Mouse (Mus musculus) T-helper 17 cell (primary cell): Measurements from ENCODE around the gene Mif.
"Not testable (repeated sequence)": the region's sequence is repeated elsewhere in the genome, so short reads cannot be mapped to it uniquely, and the experiment has no call there.

Experiments used
- in situ Hi-C, 2 experiments: fragments of 300-600 bp; cut with MboI, MseI; formaldehyde crosslinking; loops; 1 replicate in 1 of 2; 2 replicates in 1 of 2; pipeline ENCODE4 v1.15.1; 2025; ENCODE audit warnings: high pct_unique_total_duplicates in 2 of 2

Gene Mif

DNA sequence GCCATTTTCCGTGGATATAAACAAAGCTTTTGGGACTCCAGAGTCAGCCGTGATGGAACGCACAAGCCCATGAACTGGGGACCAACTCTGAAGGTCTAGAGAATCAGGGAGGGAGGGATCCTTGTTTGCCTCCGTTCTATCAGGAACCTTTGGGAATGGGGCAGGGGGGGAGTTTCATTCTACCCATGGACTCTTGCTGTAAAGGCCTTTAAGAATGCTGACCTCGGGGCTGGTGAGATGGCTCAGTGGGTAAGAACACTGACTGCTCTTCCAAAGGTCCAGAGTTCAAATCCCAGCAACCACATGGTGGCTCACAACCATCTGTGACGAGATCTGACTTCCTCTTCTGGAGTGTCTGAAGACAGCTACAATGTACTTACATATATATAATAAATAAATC, 16.1 kb downstream of the Mif start:
- in situ Hi-C loops = not testable (repeated sequence)

DNA sequence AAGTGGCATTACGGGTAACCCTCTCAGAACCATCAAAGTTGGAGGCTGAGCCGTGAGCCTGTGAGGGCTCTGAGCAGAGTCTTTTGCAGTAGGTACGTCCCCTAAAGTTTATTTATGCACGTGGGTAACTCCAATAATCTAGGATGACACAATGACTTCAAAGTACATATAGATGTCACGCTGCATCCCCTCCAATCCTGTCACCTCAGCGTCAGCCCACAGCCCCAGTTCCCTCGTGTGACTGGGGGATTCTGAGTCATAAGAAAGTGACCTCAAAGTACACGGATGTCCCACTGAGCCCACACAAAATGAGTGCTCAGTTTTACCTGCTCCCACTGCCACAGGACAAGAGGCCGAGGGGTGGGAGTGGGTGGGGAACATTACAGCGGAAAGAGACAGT, 20.9 kb downstream of the Mif start:
- in situ Hi-C loops = loop anchor here in 1 of 2 experiments (10.0 kb wide), 1 partner anchor 1696 kb away; the partner anchor contains the start of gene Itgb2

DNA sequence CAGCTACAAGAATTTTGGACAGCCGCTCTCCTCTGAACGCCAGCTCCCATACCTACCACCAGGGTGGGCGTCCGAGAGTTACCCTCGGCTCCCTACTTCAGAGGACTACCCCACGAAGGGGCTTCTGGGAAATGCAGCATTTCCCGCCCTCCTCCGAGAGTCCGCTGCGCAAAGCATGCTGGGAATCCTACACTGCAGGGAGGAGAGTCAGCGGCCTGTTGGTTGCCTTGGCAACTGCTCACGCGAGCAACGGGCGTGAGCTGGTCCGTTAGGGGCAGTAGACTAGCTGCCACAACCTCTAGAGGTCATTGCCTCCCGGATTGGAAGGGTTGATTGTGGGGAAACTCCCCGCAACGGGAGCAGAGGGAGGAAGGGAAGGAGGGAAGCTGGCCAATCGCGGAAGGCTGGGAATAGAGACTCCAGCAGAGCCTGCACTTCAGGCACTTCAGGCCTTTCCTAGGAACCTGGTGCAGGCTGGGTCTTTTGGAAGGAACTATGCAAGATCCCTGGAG, 22.7 kb downstream of the Mif start, which contains the start of gene Gstt2:
Gene Gstt2, minus strand, starts transcription at position 177 of the 512 bp plus-strand sequence.
- in situ Hi-C loops = loop anchor here in 1 of 2 experiments (10.0 kb wide), 1 partner anchor 1697 kb away; the partner anchor contains the start of gene Itgb2

DNA sequence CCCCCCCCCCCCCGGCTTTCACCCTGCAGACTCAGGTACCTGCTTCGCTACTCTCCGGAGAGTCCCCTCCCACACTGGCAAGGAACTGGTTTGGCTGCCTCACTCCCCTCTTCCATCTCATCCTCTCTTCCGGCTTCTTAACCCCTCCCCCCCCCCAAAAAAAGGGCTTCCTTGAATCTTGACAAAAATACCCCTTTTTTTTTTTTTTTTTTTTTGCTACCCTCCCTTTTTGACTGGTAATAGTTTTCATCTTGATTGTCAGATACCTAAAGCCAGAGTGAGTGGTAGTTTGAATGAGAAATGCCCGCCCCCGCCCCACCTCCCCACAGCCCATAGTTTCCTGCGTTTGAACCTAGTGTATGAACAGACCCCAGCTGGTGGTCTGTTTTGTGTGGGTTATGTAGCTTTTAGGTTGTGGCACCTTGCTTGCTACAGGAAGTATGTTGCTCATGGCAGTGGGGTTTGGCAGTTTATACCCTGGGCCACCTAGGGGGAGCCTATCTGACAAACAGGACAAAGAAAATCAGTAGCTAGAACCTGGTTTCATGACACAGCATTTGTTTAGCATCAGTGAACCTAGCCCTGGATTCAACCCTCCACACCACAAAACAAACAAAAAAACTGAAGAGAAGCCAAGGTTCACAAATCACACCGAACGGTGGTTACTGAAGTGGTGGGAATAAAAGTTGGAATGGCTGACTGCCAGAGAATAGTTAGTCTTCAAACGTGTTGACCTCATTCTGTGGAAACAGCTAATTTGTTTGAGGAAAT, 24.1 kb downstream of the Mif start:
- in situ Hi-C loops = loop anchor here in 1 of 2 experiments (10.0 kb wide), 1 partner anchor 1699 kb away; the partner anchor contains the start of gene Itgb2

DNA sequence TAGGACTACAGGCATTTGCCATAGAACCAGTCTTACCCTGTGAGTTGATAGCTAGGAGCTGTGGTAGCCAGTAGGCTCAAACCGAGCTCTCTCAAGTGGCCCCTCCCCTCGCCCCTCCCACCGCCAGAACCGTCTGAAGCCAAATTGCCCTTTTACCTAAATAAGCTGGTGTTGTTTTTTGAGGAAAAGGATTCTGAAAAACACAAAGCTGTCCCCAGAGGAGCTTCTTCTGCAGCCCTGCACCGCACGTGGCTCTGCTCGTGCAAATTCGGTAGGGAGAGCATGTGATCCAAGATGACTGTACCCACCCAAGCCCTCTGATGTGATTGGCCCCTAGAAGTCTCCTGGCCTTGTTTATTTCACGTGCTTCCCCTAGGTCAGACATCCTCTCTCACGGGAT, 24.7 kb downstream of the Mif start:
- in situ Hi-C loops = loop anchor here in 1 of 2 experiments (10.0 kb wide), 1 partner anchor 1699 kb away; the partner anchor contains the start of gene Itgb2

DNA sequence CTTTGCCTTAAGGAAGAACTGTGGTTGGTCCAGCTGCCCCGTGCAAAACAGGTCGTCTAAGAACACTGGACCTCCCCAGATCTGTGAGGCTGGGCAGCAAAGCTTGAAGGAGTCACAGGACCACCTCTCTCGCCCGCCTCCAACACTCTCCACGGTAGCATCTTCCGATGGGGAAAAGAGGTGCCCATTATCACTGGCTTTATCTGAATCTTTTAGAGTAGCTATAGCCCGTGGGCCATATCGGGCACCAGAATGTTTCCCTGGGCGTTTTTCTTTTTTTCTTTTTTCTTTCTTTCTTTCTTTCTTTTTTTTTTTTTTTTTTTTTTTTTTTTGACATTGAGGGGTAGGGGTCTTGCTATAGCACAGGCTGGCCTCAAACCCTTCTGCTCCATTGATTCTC, 25.3 kb downstream of the Mif start:
- in situ Hi-C loops = loop anchor here in 1 of 2 experiments (10.0 kb wide), 1 partner anchor 1700 kb away; the partner anchor contains the start of gene Itgb2

DNA sequence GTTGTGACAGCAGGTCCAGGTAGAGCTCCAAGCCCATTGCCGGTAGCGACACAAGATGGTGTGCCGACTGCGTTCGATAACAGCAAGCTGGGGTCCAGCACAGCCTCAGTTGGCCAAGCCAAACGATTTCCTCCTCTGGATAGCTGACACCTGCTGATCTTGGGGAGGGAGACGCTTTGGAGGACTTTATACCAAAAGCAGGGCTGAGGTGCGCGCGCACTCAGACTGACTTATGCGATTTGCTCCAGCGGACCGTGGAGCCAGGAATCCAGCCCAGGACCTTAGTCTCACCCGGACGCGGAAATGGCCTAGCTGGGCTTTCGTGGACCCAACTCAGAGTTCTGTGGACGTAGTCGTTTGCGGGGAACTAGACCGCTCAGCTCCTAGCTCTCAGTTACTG, 25.8 kb downstream of the Mif start:
- in situ Hi-C loops = loop anchor here in 1 of 2 experiments (10.0 kb wide), 1 partner anchor 1701 kb away; the partner anchor contains the start of gene Itgb2

DNA sequence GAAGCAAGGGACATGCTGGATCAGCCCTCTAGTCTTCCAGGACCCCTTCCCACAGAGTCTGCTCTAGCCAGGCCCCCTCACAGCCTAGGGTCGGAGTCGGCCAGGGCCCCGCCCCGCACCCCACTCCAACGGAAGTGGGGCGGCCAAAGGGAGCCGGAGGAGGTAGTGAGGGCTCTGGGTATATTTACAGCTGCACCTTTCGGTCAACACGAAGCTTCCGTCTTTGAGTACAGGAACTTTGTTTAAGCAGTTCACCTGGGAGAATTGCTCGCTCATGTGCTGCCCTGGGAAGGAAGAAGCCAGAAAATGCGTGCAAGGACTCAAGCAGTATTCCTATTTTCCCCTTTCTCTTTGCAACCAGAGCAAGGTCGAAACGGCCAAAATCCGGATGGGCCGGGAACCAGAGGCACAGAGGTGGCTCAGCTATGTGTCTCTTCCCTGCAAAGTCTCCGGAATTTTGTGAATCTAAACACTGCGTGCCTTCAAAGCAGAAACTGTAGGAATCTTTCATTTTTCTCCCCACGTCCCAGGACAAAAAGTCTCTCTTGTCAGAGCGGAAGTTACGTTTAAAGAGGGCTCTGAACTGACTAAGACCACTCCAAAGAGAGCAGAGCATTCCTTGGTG, 26.5 kb downstream of the Mif start:
- in situ Hi-C loops = loop anchor here in 1 of 2 experiments (10.0 kb wide), 1 partner anchor 1701 kb away; the partner anchor contains the start of gene Itgb2

DNA sequence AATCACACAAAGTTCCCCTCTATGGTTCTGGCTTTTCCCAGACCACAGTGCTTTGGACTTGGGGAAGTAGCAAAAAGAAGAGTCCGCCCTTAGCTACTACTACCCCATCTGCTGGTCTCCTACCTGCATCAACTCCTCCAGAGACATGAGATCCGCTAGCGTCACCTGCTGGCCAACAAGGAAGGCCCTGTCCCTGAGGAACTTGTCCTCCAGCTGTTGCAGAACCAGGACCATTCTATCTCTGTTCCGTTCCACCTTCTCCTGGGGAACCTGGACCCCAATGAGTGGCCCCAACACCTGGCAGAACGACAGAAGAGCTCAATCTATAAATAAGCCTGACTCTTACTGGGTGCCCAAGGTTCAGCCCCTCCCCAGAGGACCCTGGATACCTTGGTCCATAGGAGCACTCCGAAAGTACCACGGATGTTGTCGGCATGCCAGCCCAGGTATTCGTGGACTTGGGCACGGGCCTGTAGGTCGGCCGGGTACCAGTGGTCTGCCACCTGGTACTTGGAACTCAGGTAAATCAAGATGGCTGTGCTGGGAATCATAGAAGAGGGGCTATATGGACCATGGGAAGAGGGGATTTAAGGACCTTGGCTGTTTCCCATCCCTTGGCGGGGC, 27.7 kb downstream of the Mif start:
- in situ Hi-C loops = loop anchor here in 1 of 2 experiments (10.0 kb wide), 1 partner anchor 1702 kb away; the partner anchor contains the start of gene Itgb2

DNA sequence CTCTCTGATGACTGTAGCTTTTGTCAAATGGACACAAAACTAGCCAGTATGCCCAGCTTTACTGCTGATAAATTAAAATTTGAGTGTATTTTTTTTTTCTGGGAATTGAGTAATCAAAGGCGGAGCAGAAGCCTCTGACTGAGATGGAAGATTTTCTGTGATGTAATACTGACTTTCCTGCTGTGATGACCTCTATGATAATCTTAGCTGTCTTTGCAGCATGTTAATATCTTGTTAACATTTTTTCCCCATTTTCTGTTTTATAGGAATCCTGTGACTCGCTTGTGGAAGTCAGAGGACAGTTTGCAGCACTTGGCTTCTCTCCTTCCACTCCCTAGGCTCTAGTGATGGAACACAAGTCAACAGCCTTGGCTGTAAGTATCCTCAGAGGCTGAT, 29.8 kb downstream of the Mif start:
- in situ Hi-C loops = loop anchor here in 1 of 2 experiments (10.0 kb wide), 1 partner anchor 1705 kb away; the partner anchor contains the start of gene Itgb2

DNA sequence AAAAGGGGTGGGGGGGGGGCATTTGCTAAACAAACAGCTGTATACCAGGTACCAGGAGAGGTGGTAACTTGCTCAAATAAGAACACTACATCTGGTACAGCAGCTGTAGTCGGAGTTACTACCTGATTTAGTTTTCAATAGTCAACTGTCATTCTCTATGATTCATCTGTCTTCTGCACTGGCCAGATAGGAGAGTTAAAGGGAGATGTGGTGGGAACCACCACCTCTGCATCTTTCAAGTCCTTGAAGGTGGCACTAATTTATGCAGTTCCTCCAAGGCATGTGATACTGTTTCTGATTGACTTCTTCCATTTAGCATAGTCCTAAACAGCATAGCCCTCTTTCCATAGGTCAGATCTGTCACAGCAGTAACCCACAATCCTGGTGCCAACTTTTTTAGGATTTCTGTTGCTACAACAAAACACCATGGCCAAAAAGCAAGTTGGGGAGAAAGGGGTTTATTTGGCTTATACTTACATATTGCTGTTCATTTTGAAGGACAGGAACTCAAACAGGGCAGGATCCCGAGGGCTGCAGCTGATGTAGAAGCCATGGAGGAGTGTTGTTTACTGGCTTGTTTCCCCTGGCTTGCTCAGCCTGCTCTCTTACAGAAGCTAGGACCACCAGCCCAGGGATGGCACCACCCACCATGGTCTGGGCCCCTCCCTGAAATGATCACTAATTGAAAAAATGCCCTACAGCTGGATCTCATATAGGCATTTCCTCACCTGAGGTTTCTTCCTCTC, 30.3 kb downstream of the Mif start:
- in situ Hi-C loops = loop anchor here (5.0 to 10.0 kb wide), 4 partner anchors 47 to 1705 kb away; partner anchors contain the start of genes Gm20441 (in 1 of the 2), Gstt3 (in 1 of the 2) and Itgb2 (in 1 of the 2)

DNA sequence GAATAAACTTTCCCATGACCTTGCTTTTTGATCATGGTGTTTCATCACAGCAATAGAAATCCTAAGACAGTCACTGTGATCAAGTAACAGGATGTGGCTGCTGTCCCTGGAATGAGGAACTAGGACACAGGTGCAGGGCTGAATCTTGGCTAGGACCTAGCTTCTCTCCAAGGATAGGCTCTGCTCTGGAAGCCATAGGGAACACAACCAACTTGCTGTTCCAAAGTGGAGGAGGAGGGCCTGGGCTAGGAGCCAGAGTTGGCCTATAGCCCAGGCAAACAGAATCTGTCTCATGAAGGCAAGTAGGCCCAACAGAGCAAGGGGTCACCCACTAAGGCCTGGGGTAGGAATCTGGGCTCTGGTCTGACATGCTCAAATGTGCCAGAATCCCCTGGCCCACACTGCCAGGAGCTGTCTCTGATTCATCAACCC, 31.5 kb downstream of the Mif start:
- in situ Hi-C loops = loop anchor here (5.0 to 10.0 kb wide), 3 partner anchors 46 to 774 kb away; partner anchors contain the start of genes Gm20441 (in 1 of the 2) and Gstt3 (in 1 of the 2)

DNA sequence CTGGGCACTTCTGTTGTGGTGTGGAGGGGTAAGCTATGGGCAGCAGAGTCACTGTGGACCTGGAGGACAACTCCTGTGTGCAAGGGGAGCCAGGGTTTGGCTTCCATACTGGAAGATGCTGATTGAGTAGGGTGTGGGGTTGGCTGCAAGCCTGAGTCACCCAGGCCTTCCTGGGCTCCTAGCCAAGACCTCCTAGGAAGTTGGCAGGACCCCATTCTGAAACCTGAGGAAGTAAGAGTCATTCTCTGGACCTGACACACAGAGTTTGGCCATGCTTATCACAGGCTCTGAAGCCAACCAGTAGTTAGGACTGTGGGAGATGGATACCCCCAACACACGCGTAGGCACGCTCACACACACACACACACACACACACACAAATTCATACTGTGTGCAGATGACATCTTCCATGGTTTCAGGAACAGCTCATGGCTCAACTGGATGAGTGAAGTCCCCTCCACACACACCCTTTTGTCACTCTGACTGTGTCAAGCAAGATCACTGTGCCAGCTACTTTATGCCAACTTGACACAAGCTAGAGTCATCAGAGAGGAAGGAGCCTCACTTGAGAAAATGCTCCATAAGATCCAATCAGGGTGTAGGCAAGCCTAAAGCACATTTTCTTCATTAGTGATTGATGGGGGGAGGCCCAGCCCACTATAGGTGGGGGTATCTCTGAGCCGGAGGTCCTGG, 32.2 kb downstream of the Mif start:
- in situ Hi-C loops = loop anchor here (5.0 to 10.0 kb wide), 3 partner anchors 46 to 773 kb away; partner anchors contain the start of genes Gm20441 (in 1 of the 2) and Gstt3 (in 1 of the 2)

DNA sequence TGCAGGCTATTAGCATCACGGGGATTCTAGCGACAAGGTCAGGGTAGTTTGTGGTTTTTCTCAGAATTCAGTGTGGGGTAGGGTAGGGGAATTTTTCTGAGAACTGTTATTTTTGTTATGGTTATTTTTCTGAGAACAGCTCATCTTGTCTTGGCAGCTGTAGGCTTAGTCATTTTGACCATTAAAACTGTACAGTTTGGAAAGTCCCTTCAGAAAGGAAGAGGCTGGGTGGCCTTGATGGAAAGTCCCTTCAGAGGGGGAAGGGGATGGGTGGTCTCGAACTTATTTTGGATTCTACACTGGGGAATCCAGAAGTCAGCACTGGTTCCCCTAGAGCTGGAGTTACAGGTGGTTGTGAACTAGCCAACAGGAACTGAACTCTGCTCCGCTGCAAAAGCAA, 35.5 kb downstream of the Mif start:
- in situ Hi-C loops = loop anchor here in 1 of 2 experiments (10.0 kb wide), 1 partner anchor 770 kb away; no protein-coding TSS in a partner anchor

DNA sequence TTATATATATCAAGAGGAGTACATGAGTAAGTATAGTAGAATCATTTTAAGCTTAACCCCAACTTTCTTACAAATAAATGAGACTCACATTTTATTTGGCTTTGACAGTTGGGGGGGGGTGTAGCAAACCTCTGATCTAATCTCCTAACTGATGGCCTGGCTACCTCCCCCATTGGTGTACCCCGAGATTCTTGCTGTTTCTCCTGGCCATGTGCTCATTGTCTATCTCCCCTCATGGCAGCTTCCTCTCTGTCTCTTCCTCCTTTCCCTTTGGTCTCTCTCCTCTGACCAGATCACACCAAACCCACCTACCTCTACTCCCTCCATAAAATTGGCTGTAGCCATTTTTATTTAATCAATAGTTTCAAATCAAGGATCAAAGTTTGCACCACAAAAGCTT, 36.3 kb downstream of the Mif start:
- in situ Hi-C loops = loop anchor here in 1 of 2 experiments (10.0 kb wide), 1 partner anchor 769 kb away; no protein-coding TSS in a partner anchor

DNA sequence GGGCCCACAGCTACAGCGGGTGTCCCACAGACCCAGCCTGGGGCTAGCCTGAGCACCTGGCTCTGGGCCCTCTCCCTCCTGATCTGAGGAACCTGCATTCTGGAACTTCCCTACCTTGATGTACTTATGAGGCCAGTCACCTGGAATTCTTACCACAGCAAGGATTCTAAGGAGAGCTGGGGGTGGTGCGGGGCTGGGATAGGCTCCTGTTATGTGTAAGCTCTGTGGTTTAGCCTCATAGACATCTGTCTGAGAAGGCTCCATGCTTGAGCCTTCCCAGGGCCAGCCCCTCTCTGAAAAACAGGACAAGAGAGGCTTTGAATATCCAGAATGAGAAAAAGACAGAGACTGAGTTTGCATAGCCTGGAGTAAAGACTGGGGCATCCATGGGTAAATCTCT, 37.6 kb downstream of the Mif start, which contains the start of gene Gstt4:
Gene Gstt4, minus strand, starts transcription at position 101 of the 400 bp plus-strand sequence.
- in situ Hi-C loops = loop anchor here in 1 of 2 experiments (10.0 kb wide), 1 partner anchor 768 kb away; no protein-coding TSS in a partner anchor

DNA sequence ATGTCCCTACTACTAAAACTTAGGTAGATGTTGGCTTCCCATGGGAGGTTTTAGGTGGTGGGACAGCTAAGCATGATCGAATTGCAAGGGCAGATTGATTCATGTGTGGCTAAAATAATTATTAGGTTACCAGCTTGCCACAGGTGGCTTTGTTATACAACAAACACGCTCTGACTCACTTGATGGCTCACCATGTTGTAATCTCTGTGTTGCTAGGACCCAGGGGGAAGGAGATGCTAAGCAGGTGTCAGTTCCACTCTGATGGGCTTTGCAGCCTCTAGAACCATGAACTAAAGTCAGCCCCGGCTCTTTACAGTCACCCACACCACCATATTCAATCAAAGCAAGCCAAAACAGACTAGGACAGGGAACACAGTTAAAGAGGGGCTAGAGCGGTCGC, 40.2 kb downstream of the Mif start:
- in situ Hi-C loops = loop anchor here in 1 of 2 experiments (10.0 kb wide), 1 partner anchor 765 kb away; no protein-coding TSS in a partner anchor

DNA sequence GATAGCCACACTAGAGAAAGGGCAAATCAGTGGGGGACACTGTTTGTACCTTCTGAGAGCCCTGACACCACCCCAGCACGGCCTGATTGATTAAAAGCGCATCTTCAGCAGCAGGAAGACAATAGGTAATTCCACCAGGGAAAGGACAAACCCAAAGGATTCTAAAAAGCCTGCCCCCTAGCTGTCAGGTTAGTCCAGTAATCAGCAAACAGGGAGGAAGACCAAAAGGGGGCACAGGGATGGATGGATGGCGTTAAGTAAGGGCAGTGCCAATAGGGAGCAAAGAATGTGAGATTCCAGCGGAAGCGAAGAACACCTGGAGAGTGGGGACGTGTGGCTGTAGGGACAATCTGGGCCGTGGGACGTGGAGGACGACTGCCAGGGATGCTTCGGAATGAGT, 41.4 kb downstream of the Mif start:
- in situ Hi-C loops = no loop called here
